ENCODE assay signal across 10 mouse cellular contexts in the genomic region with DNA sequence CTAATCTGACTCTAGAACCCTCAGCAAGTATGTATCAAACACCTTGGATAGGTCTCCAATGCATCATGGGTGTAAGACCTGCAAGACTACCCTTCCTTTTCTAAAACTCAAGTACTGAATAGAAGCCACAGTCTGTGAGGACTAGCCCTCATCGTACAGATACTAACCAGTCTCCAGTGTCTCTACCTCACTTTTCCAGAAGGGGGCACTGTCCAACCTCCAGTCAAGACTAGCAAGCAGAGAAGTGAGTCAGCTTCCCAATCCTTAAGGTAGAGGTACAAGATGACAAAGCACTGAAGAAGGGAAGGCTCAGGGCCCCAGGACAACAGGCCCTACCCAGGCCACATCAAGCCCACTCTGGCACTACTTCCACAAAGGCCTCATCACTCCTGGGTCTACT. TPM values are rescaled to one million over a fixed set of nuclear protein-coding genes. Genes with fewer than 3 reads are reported as not detected.
DNase-seq lines count a peak whose midpoint lies in the region; ATAC-seq and TF ChIP-seq lines count a peak whose summit lies in the region.
"Had no signal": no experiment of that assay in that cellular context is flagged by ENCODE, and none has a peak within 500 bp of the region (broad histone marks: within the 10 kb centered on the region; RNA-seq: fewer than 3 reads in every experiment).

No protein-coding gene starts in this region.

- no peak overlapping the region for H3K9ac ChIP-seq in midbrain, embryonic 14.5 days (replicated peaks; ENCODE audit: low read length)
- no peak overlapping the region for H3K9ac ChIP-seq in midbrain, embryonic 13.5 days (replicated peaks)
- no peak overlapping the region for H3K9ac ChIP-seq in intestine, embryonic 16.5 days (ENCODE audit: low read depth, low read length)
- H3K9ac ChIP-seq in liver, adult 2 months (ENCODE audit: low read depth, low read length) = no peak overlapping the region

- ATAC-seq in midbrain, embryonic 14.5 days (ENCODE audit: low FRiP score, low TSS enrichment) = no peak
- no peak for ATAC-seq in midbrain, embryonic 13.5 days
- no peak for ATAC-seq in intestine, embryonic 16.5 days

- peak; percentile 42 for TF ChIP-seq CTCF in liver, adult 2 months (IDR thresholded peaks at IDR 0.05; ENCODE audit: low read depth, low read length)

- peak; percentile 75 for DNase-seq in midbrain, embryonic 14.5 days
- DNase-seq in adipocyte (ENCODE audit: low spot score) = peak; percentile 76
- DNase-seq in embryo, embryonic 10.5 days (ENCODE audit: low spot score) = peak; percentile 82
- peak; percentile 65 for DNase-seq in liver, adult 2 months (ENCODE audit: extremely low read depth, low read depth, low spot score)
- DNase-seq in retina, embryonic 14.5 days (ENCODE audit: low spot score) = peak; percentile 79
- peak; percentile 45 for DNase-seq in yolk sac, embryonic 10.5 days (ENCODE audit: low spot score)

- no peak for TF ChIP-seq POLR2A in liver, adult 2 months (IDR thresholded peaks at IDR 0.05; ENCODE audit: extremely low read depth, insufficient read depth, low read length)

- peaks cover 51% of the 10 kb centered on the region for H3K79me2 ChIP-seq in liver, adult 2 months (ENCODE audit: control insufficient read depth, insufficient read depth, low read length)

- H3K27me3 ChIP-seq in midbrain, embryonic 14.5 days (ENCODE audit: control insufficient read depth, insufficient read depth, low read length) = no peaks in the 10 kb centered on the region
- H3K27me3 ChIP-seq in midbrain, embryonic 13.5 days = no peaks in the 10 kb centered on the region; the same call in 1 of the 2 replicates
- H3K27me3 ChIP-seq in intestine, embryonic 16.5 days (replicated peaks; ENCODE audit: control insufficient read depth, insufficient read depth, low read length) = no peaks in the 10 kb centered on the region
- no peaks in the 10 kb centered on the region for H3K27me3 ChIP-seq in liver, adult 2 months (ENCODE audit: control insufficient read depth, insufficient read depth, low read length)

- H3K27ac ChIP-seq in midbrain, embryonic 14.5 days (replicated peaks; ENCODE audit: low read depth, low read length) = no peak overlapping the region
- no peak overlapping the region for H3K27ac ChIP-seq in midbrain, embryonic 13.5 days
- no peak overlapping the region for H3K27ac ChIP-seq in intestine, embryonic 16.5 days (ENCODE audit: low read length)
- 0 out of 2 replicates have a peak overlapping the region, but pooled peaks have one; percentile 15 for H3K27ac ChIP-seq in liver, adult 2 months (replicated peaks; ENCODE audit: insufficient read depth, low read depth, low read length)

- no peak overlapping the region for H3K4me2 ChIP-seq in midbrain, embryonic 14.5 days (ENCODE audit: low read length)
- no peak overlapping the region for H3K4me2 ChIP-seq in midbrain, embryonic 13.5 days (replicated peaks)
- H3K4me2 ChIP-seq in intestine, embryonic 16.5 days (ENCODE audit: low read depth, low read length) = no peak overlapping the region

- WGBS in midbrain, embryonic 14.5 days = 24% methylated on average over 1 of the region's 1 CpGs
- WGBS in midbrain, embryonic 13.5 days = 38% methylated on average over 1 of the region's 1 CpGs
- 48% methylated on average over 1 of the region's 1 CpGs for WGBS in intestine, embryonic 16.5 days
- WGBS in liver, adult 2 months = 10% methylated on average over 1 of the region's 1 CpGs

- no peaks in the 10 kb centered on the region for H3K9me3 ChIP-seq in midbrain, embryonic 14.5 days (ENCODE audit: control insufficient read depth, low read length)
- no peaks in the 10 kb centered on the region for H3K9me3 ChIP-seq in midbrain, embryonic 13.5 days
- no peaks in the 10 kb centered on the region for H3K9me3 ChIP-seq in intestine, embryonic 16.5 days (ENCODE audit: control insufficient read depth, low read length)

- H3K4me1 ChIP-seq in midbrain, embryonic 14.5 days (ENCODE audit: control insufficient read depth, insufficient read depth, low read length) = peaks cover 17% of the 10 kb centered on the region
- H3K4me1 ChIP-seq in midbrain, embryonic 13.5 days (replicated peaks) = peaks cover 31% of the 10 kb centered on the region
- H3K4me1 ChIP-seq in intestine, embryonic 16.5 days (ENCODE audit: control insufficient read depth, insufficient read depth, low read length) = peaks cover 25% of the 10 kb centered on the region
- H3K4me1 ChIP-seq in liver, adult 2 months (ENCODE audit: control insufficient read depth, insufficient read depth, low read length) = peaks cover 40% of the 10 kb centered on the region

- no peak overlapping the region for H3K4me3 ChIP-seq in midbrain, embryonic 14.5 days (replicated peaks; ENCODE audit: low read depth, low read length)
- H3K4me3 ChIP-seq in midbrain, embryonic 13.5 days (replicated peaks) = no peak overlapping the region
- peak overlapping the region; percentile 11; the same call in 1 of the 2 replicates for H3K4me3 ChIP-seq in intestine, embryonic 16.5 days (ENCODE audit: low read length)
- H3K4me3 ChIP-seq in liver, adult 2 months (ENCODE audit: insufficient read depth, low read depth, low read length) = no peak overlapping the region

- peaks cover 49% of the 10 kb centered on the region for H3K36me3 ChIP-seq in midbrain, embryonic 14.5 days (ENCODE audit: control insufficient read depth, insufficient read depth, low read length)
- peaks cover 41% of the 10 kb centered on the region for H3K36me3 ChIP-seq in midbrain, embryonic 13.5 days
- H3K36me3 ChIP-seq in intestine, embryonic 16.5 days (ENCODE audit: control insufficient read depth, insufficient read depth, low read length) = peaks cover 11% of the 10 kb centered on the region
- H3K36me3 ChIP-seq in liver, adult 2 months (ENCODE audit: control insufficient read depth, insufficient read depth, low read length) = peaks cover 21% of the 10 kb centered on the region; the same call in 1 of the 2 replicates

RNA-seq across cellular contexts. Expression of a gene that starts 3.3 kb away (rescaled TPM):
- 84.6 and 98.5 TPM in 2 replicates for polyA plus RNA-seq in midbrain, embryonic 14.5 days (2014; fragmentation: Nextera tagmentation; extraction: Ambion mirVana)
- 105 and 114 TPM in 2 replicates for polyA plus RNA-seq in midbrain, embryonic 13.5 days (2015; fragmentation: Nextera tagmentation; extraction: Ambion mirVana)
- 269 and 299 TPM in 2 replicates for polyA plus RNA-seq in intestine, embryonic 16.5 days (2015; fragmentation: Nextera tagmentation; extraction: Ambion mirVana)
- total RNA-seq in liver, adult 2 months (2014; rRNA removed) = 135 and 193 TPM in 2 replicates
- polyA plus RNA-seq in liver, adult 2 months (2012; rRNA removed) = 318 and 322 TPM in 2 replicates

RNA-seq across cellular contexts. Expression of a gene that starts 3.5 kb away (rescaled TPM):
- polyA plus RNA-seq in midbrain, embryonic 14.5 days (2014; fragmentation: Nextera tagmentation; extraction: Ambion mirVana) = 0.28 and 0.62 TPM in 2 replicates
- 0.13 and 0.21 TPM in 2 replicates for polyA plus RNA-seq in midbrain, embryonic 13.5 days (2015; fragmentation: Nextera tagmentation; extraction: Ambion mirVana)
- polyA plus RNA-seq in intestine, embryonic 16.5 days (2015; fragmentation: Nextera tagmentation; extraction: Ambion mirVana) = 0.06 TPM in 1 of 2 replicates, not detected in the other
- total RNA-seq in liver, adult 2 months (2014; rRNA removed) = 0.09 TPM in 1 of 2 replicates, not detected in the other
- 0.06 and 0.11 TPM in 2 replicates for polyA plus RNA-seq in liver, adult 2 months (2012; rRNA removed)
- total RNA-seq: gastrocnemius, postnatal 4 days had no signal
- polyA plus RNA-seq: neural tube, embryonic 14.5 days had no signal

RNA-seq across cellular contexts. Expression of a gene that starts 14.1 kb away (rescaled TPM):
- 69.4 and 91.4 TPM in 2 replicates for polyA plus RNA-seq in midbrain, embryonic 14.5 days (2014; fragmentation: Nextera tagmentation; extraction: Ambion mirVana)
- polyA plus RNA-seq in midbrain, embryonic 13.5 days (2015; fragmentation: Nextera tagmentation; extraction: Ambion mirVana) = 76.5 and 84.1 TPM in 2 replicates
- 76.1 and 83.5 TPM in 2 replicates for polyA plus RNA-seq in intestine, embryonic 16.5 days (2015; fragmentation: Nextera tagmentation; extraction: Ambion mirVana)
- 55.5 and 60.5 TPM in 2 replicates for total RNA-seq in liver, adult 2 months (2014; rRNA removed)
- polyA plus RNA-seq in liver, adult 2 months (2012; rRNA removed) = 51.7 and 57.2 TPM in 2 replicates

RNA-seq across cellular contexts. Expression of a gene that starts 14.2 kb away (rescaled TPM):
- polyA plus RNA-seq in midbrain, embryonic 14.5 days (2014; fragmentation: Nextera tagmentation; extraction: Ambion mirVana) = 48.7 and 59.9 TPM in 2 replicates
- 59.3 and 60.6 TPM in 2 replicates for polyA plus RNA-seq in midbrain, embryonic 13.5 days (2015; fragmentation: Nextera tagmentation; extraction: Ambion mirVana)
- 41.9 and 45.9 TPM in 2 replicates for polyA plus RNA-seq in intestine, embryonic 16.5 days (2015; fragmentation: Nextera tagmentation; extraction: Ambion mirVana)
- total RNA-seq in liver, adult 2 months (2014; rRNA removed) = 10.0 and 10.3 TPM in 2 replicates
- 11.6 and 14.5 TPM in 2 replicates for polyA plus RNA-seq in liver, adult 2 months (2012; rRNA removed)

RNA-seq across cellular contexts. Expression of a gene that starts 19.8 kb away (rescaled TPM):
- polyA plus RNA-seq in midbrain, embryonic 14.5 days (2014; fragmentation: Nextera tagmentation; extraction: Ambion mirVana) = 522 and 541 TPM in 2 replicates
- 532 and 549 TPM in 2 replicates for polyA plus RNA-seq in midbrain, embryonic 13.5 days (2015; fragmentation: Nextera tagmentation; extraction: Ambion mirVana)
- polyA plus RNA-seq in intestine, embryonic 16.5 days (2015; fragmentation: Nextera tagmentation; extraction: Ambion mirVana) = 575 and 620 TPM in 2 replicates
- 721 and 835 TPM in 2 replicates for total RNA-seq in liver, adult 2 months (2014; rRNA removed)
- 398 and 434 TPM in 2 replicates for polyA plus RNA-seq in liver, adult 2 months (2012; rRNA removed)
